Mouse (Mus musculus): ENCODE results near the gene B3gnt3. TPM values are rescaled to one million over a fixed set of nuclear protein-coding genes. Genes with fewer than 3 reads are reported as not detected.

The B3gnt3 gene
- polyA plus RNA-seq, 1 experiment from 2014 or later = 0.36 TPM

DNA sequence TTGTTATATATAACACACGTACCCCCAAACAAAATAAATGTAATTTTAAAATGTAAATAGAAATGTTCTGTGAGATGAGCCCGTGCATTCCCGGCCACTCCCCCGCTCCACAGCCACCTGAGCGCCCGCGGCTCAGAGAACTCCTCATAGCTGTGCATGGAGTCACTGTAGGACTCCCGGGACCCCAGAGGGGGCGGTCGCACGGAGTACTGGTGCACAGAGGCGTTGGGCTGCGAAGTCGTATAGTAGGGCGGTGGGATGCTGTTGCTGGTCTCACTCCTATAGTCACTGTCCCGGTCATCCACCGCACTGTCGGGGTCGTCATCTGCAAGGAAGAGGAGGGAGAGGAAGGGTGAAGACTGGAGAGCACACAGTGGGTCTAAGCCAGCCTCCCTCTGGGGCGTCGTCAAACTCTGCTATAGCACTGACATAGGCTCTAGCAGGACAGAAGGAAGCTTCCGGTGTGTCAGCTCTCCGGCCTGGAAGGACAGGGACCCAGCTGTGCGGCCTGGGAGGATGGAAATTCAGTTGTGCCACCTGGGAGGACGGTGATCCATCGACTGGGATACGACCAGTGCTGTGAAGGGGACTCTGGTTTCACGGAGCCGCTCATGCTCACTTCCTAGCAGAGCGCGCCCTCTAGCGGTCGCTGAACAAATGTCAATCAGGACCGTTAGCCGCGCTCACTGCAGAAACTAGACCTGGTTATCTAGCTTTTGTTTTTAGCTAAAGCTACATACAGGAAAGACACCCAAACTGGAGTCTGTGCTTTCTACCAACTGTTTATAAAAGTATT, 41.1 kb downstream of the B3gnt3 start:
- Histone ChIP-seq H3K4me2 (0 out of 2 replicates have a peak overlapping the region, but pooled peaks have one; percentile 23), H3K27me3 (peaks cover 77% of the 10 kb centered on the region), H3K27ac (no peak overlapping the region), H3K36me3 (replicated peaks) (peaks cover 16% of the 10 kb centered on the region; the same call in 1 of the 2 replicates), H3K4me3 (replicated peaks) (no peak overlapping the region), H3K9ac (no peak overlapping the region), H3K4me1 (peaks cover 12% of the 10 kb centered on the region), H3K9me3 (no peaks in the 10 kb centered on the region)
- WGBS = 7% methylated on average over 36 of the region's 36 CpGs
- peak; percentile 56 for ATAC-seq (ENCODE audit: low FRiP score)

DNA sequence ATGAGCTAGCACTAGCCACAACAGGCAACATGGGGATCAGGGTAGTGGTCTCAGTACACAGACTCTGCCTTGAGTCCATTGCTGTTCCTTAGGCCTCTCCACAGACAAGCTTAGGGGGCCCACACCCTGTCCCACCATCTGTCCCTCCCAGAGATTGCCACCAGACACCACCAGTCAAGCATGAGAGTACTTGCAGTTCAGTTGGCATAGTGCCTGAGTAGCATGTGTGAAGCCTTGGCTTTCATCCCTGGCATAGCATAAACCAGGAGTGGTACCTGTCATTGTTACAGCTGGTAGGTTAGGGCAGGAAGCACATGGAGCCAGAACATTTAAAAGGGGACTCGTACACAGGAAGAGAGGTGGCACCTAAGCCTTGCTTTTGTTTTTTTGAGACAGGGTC, 41.8 kb downstream of the B3gnt3 start:
- H3K4me1 ChIP-seq = peaks cover 9% of the 10 kb centered on the region; the same call in 1 of the 2 replicates
- no peak overlapping the region for H3K4me2 ChIP-seq
- ATAC-seq (ENCODE audit: low FRiP score) = no peak
- no peak overlapping the region for H3K4me3 ChIP-seq (replicated peaks)
- H3K27me3 ChIP-seq = peaks cover 85% of the 10 kb centered on the region
- no peak overlapping the region for H3K9ac ChIP-seq
- peaks cover 16% of the 10 kb centered on the region; the same call in 1 of the 2 replicates for H3K36me3 ChIP-seq (replicated peaks)
- H3K9me3 ChIP-seq = no peaks in the 10 kb centered on the region
- no peak overlapping the region for H3K27ac ChIP-seq
- WGBS = 54% methylated on average over 1 of the region's 1 CpGs

DNA sequence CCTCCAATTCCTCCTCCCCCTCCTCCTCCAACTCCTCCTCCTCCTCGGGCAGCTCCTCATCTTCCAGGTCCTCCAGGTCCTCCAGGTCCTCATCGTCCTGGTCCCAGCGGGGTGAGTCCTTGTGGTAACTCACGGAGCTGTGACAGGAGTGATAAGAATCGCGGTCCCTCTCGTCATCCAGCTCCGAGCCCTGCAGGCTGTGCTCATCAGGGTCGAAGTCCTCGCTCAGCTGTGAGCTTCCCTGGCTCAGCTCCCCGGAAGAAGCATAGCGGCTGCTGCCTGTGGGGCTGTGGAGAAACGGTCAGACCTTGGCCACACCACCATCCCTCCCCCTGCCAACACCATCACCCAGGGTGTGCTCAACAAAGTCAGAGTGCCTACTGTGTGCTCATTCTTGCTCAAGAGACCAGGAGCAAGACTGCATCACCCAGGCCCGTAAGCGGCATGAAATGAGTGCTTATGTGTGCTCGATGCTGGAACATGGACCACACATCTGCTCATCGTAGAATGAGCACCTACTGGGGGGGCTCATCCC, 43.0 kb downstream of the B3gnt3 start:
- H3K4me2 ChIP-seq = no peak overlapping the region
- H3K4me3 ChIP-seq (replicated peaks) = no peak overlapping the region
- no peak overlapping the region for H3K27ac ChIP-seq
- H3K36me3 ChIP-seq (replicated peaks) = peaks cover 11% of the 10 kb centered on the region; the same call in 1 of the 2 replicates
- H3K4me1 ChIP-seq = peaks cover 12% of the 10 kb centered on the region; the same call in 1 of the 2 replicates
- no peak overlapping the region for H3K9ac ChIP-seq
- WGBS = 36% methylated on average over 17 of the region's 17 CpGs
- peaks cover 91% of the 10 kb centered on the region for H3K27me3 ChIP-seq
- H3K9me3 ChIP-seq = no peaks in the 10 kb centered on the region
- no peak for ATAC-seq (ENCODE audit: low FRiP score)

DNA sequence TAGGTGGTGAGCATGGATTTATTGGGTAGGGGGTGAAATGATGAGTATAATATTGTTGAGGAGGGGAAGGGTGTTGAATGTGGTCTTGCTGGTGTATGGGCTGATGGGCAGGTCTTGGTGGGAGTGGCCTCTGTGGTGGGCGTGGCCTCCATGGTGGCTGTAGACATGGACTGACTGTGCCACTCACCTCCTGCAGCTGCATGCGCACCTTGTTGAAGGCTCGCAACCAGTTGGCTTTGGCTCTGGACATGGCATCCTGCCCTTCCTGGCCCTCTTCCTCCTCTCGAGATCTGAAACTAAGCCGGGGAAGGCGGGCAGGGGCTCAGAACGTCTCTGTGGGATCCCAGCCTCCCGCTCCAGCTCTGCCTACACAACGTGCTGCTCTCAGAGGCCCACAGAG, 43.8 kb downstream of the B3gnt3 start:
- no peaks in the 10 kb centered on the region for H3K9me3 ChIP-seq
- H3K4me3 ChIP-seq (replicated peaks) = no peak overlapping the region
- no peak overlapping the region for H3K4me2 ChIP-seq
- no peak overlapping the region for H3K27ac ChIP-seq
- no peak for ATAC-seq (ENCODE audit: low FRiP score)
- H3K27me3 ChIP-seq = peaks cover 91% of the 10 kb centered on the region
- H3K36me3 ChIP-seq (replicated peaks) = peaks cover 6% of the 10 kb centered on the region; the same call in 1 of the 2 replicates
- H3K9ac ChIP-seq = no peak overlapping the region
- WGBS = 25% methylated on average over 9 of the region's 9 CpGs
- H3K4me1 ChIP-seq = peaks cover 12% of the 10 kb centered on the region; the same call in 1 of the 2 replicates

DNA sequence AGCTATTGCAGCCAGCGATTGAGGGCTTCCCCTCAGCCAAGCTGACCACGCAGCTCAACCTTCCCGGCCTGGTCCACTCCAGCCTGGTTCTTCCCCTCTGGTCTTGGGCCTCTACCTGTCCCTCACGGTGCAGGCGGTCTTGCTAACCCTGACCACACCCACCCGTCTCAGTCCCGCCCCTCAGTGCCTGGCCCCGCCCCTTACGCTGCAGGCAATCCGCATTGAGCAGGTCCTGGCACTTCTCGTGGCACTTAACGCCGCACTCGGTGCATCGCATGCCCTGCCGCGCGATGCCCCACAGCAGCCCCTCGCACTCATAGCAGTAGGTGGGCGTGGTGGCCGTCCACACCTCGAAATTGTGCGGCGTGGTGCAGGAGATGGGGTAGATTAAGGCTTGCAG, 47.0 kb downstream of the B3gnt3 start:
- 0 out of 2 replicates have a peak, but pooled peaks have one; percentile 42 for ATAC-seq (ENCODE audit: low FRiP score)
- Histone ChIP-seq H3K36me3 (replicated peaks) (peaks cover 3% of the 10 kb centered on the region; the same call in 1 of the 2 replicates), H3K9me3 (no peaks in the 10 kb centered on the region), H3K9ac (peak overlapping the region; percentile 18), H3K4me3 (replicated peaks) (peak overlapping the region; percentile 21), H3K27ac (no peak overlapping the region), H3K27me3 (peaks cover 76% of the 10 kb centered on the region), H3K4me2 (peak overlapping the region; percentile 46), H3K4me1 (peaks cover 8% of the 10 kb centered on the region; the same call in 1 of the 2 replicates)
- 1% methylated on average over 24 of the region's 24 CpGs for WGBS

DNA sequence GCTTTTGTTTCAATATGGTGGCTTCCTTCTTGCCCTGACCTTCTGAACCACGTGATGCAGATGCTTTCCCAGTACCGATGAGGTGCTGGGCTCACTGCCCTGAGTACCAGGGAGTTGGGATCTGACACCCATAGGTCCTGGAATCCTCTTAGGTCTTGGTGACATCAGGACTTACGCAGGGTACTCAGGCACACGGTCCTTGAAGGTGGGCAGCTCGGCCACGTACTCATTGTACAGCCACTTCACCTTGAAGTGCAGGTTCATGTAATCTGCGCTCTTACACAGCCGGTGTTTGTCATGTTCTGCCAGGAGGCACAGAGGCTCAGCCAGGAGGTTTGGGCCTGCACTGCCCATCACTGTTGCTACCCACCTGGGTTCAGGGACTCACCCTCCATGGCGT, 56.1 kb downstream of the B3gnt3 start:
- ATAC-seq (ENCODE audit: low FRiP score) = no peak
- Histone ChIP-seq H3K9me3 (no peaks in the 10 kb centered on the region), H3K4me2 (no peak overlapping the region), H3K27ac (no peak overlapping the region), H3K27me3 (0 out of 2 replicates have a peak, but pooled peaks cover 7% of the 10 kb centered on the region), H3K4me3 (replicated peaks) (no peak overlapping the region), H3K9ac (no peak overlapping the region), H3K36me3 (replicated peaks) (peaks cover 14% of the 10 kb centered on the region; the same call in 1 of the 2 replicates), H3K4me1 (no peaks in the 10 kb centered on the region)
- WGBS = 79% methylated on average over 9 of the region's 9 CpGs

Other genes with a start within 250 kb of the B3gnt3 start
- gene Abhd8, start 238.1 kb downstream of the B3gnt3 start, polyA plus RNA-seq (2016; fragmentation: Nextera tagmentation; extraction: Ambion mirVana) = 99.3 and 99.8 TPM in 2 replicates
- 207 and 219 TPM in 2 replicates for gene Mrpl34, start 236.8 kb downstream of the B3gnt3 start, polyA plus RNA-seq (2016; fragmentation: Nextera tagmentation; extraction: Ambion mirVana)
- 146 and 155 TPM in 2 replicates for gene Dda1, start 232.6 kb downstream of the B3gnt3 start, polyA plus RNA-seq (2016; fragmentation: Nextera tagmentation; extraction: Ambion mirVana)
- gene Ano8, start 215.8 kb downstream of the B3gnt3 start, polyA plus RNA-seq (2016; fragmentation: Nextera tagmentation; extraction: Ambion mirVana) = 11.1 and 13.4 TPM in 2 replicates
- 12.6 and 15.1 TPM in 2 replicates for gene Gtpbp3, start 213.7 kb downstream of the B3gnt3 start, polyA plus RNA-seq (2016; fragmentation: Nextera tagmentation; extraction: Ambion mirVana)
- 27.6 and 30.2 TPM in 2 replicates for gene Plvap, start 190.0 kb downstream of the B3gnt3 start, polyA plus RNA-seq (2016; fragmentation: Nextera tagmentation; extraction: Ambion mirVana)
- gene Ccdc194, start 176.1 kb downstream of the B3gnt3 start, polyA plus RNA-seq (2016; fragmentation: Nextera tagmentation; extraction: Ambion mirVana) = 0.20 and 0.21 TPM in 2 replicates
- 8.4 and 8.5 TPM in 2 replicates for gene Bst2, start 164.3 kb downstream of the B3gnt3 start, polyA plus RNA-seq (2016; fragmentation: Nextera tagmentation; extraction: Ambion mirVana)
- gene Mvb12a, start 158.9 kb downstream of the B3gnt3 start, polyA plus RNA-seq (2016; fragmentation: Nextera tagmentation; extraction: Ambion mirVana) = 48.1 and 52.1 TPM in 2 replicates
- 0.19 TPM in 1 of 2 replicates, not detected in the other for gene Tmem221, start 142.9 kb downstream of the B3gnt3 start, polyA plus RNA-seq (2016; fragmentation: Nextera tagmentation; extraction: Ambion mirVana)
- not detected in 2 replicates for gene Nxnl1, start 135.2 kb downstream of the B3gnt3 start, polyA plus RNA-seq (2016; fragmentation: Nextera tagmentation; extraction: Ambion mirVana)
- gene Slc27a1, start 132.9 kb downstream of the B3gnt3 start, polyA plus RNA-seq (2016; fragmentation: Nextera tagmentation; extraction: Ambion mirVana) = 44.6 and 45.2 TPM in 2 replicates
- 199 and 208 TPM in 2 replicates for gene Pgls, start 109.6 kb downstream of the B3gnt3 start, polyA plus RNA-seq (2016; fragmentation: Nextera tagmentation; extraction: Ambion mirVana)
- 4.3 and 5.6 TPM in 2 replicates for gene Fam129c, start 104.1 kb downstream of the B3gnt3 start, polyA plus RNA-seq (2016; fragmentation: Nextera tagmentation; extraction: Ambion mirVana)
- gene Colgalt1, start 90.8 kb downstream of the B3gnt3 start, polyA plus RNA-seq (2016; fragmentation: Nextera tagmentation; extraction: Ambion mirVana) = 42.7 TPM in 2 replicates
- 13.7 and 16.0 TPM in 2 replicates for gene Unc13a, start 30.0 kb downstream of the B3gnt3 start, polyA plus RNA-seq (2016; fragmentation: Nextera tagmentation; extraction: Ambion mirVana)
- 2.5 and 2.9 TPM in 2 replicates for gene Jak3, start 25.5 kb downstream of the B3gnt3 start, polyA plus RNA-seq (2016; fragmentation: Nextera tagmentation; extraction: Ambion mirVana)
- not detected in 2 replicates for gene Insl3, start 12.6 kb downstream of the B3gnt3 start, polyA plus RNA-seq (2016; fragmentation: Nextera tagmentation; extraction: Ambion mirVana)
- gene Fcho1, start 23.9 kb upstream of the B3gnt3 start, polyA plus RNA-seq (2016; fragmentation: Nextera tagmentation; extraction: Ambion mirVana) = 38.4 and 38.9 TPM in 2 replicates
- gene Zfp709, start 180.2 kb upstream of the B3gnt3 start, polyA plus RNA-seq (2016; fragmentation: Nextera tagmentation; extraction: Ambion mirVana) = 6.0 and 8.0 TPM in 2 replicates
- gene Zfp882, start 206.8 kb upstream of the B3gnt3 start, polyA plus RNA-seq (2016; fragmentation: Nextera tagmentation; extraction: Ambion mirVana) = 13.0 and 15.0 TPM in 2 replicates
- gene Zfp617, start 206.8 kb upstream of the B3gnt3 start, polyA plus RNA-seq (2016; fragmentation: Nextera tagmentation; extraction: Ambion mirVana) = 35.8 and 37.8 TPM in 2 replicates
- gene Zfp961, start 249.2 kb upstream of the B3gnt3 start, polyA plus RNA-seq (2016; fragmentation: Nextera tagmentation; extraction: Ambion mirVana) = 23.3 and 29.7 TPM in 2 replicates